Mouse (Mus musculus): ENCODE measurements around the gene Cachd1.

DNA sequence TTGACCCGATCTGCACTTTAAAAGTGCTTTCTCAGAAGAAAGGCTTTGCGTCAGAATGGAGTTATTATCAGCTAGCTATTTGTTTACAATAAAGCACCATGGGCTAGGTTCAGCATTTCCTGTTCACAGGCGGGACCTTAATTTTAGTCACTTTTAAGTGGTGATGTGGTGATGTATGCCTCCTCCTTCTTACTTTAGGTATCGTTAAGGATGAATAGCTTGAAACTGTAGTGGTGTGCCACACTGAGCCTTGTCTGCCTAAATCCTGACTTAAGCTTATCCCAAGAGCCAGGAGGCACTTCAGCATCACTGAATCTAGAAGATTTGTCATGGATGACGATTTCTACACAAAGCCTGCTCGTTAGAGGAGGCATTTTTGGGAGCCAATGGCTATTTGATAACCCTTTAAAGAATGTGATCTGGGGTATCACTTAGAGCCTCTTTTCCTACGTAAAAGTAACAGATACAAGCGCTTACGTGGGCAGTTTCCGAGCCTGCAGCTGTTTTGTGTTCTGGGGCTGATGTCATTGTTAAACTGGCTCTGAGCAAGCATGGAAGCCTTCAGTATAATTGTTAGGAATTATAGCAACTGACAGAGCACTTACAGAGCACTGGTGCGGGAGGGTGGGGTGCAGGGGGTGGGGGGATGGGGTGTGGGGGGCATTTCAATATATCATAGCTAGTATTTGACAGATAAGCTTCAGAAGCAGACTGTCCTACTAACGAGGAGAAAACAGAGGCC is 89.7 kb downstream of the Cachd1 start:
- TF ChIP-seq CTCF (IDR thresholded peaks at IDR 0.05; ENCODE audit: low read depth, low read length), result no peak
- TF ChIP-seq TAL1 (conservative IDR thresholded peaks at IDR 0.05; ENCODE audit: low read depth, low read length), result no peak
- TF ChIP-seq GATA1 (IDR thresholded peaks at IDR 0.05; ENCODE audit: borderline replicate concordance, low read length), result no peak
- TF ChIP-seq POLR2AphosphoS5 (IDR thresholded peaks at IDR 0.05; ENCODE audit: insufficient replicate concordance, low read depth, low read length), result no peak
- no peak for TF ChIP-seq GATA2 (IDR thresholded peaks at IDR 0.05; ENCODE audit: borderline replicate concordance, low read depth, low read length)

Data from G1E (cell line).